Mouse (Mus musculus) MEL (cell line): ENCODE measurements around the gene Itpr2. TPM values are rescaled to one million over a fixed set of nuclear protein-coding genes. Genes with fewer than 3 reads are reported as not detected.

ENCODE experiments used
- DNase-seq: peaks from one replicate; pipeline ENCODE4 v3.0.0; 2011; ENCODE audit warnings: low read depth, low spot score
- H3K27ac ChIP-seq: 2 replicates; pipeline ENCODE4 v1.5.1; 2012; ENCODE audit warnings: low read depth, mild to moderate bottlenecking, control low read depth, low read length, moderate library complexity; ENCODE audit not compliant: control insufficient read depth
- H3K27me3 ChIP-seq, 2 experiments: fragments of 150-350 bp in 1 of 2; sonication (generic) in 1 of 2; 2 replicates each; pipeline ENCODE4 v1.6.1; 2012; ENCODE audit warnings: low read length in 2 of 2, mild to moderate bottlenecking in 2 of 2, improper control_type of control experiment in 1 of 2, moderate library complexity in 1 of 2; ENCODE audit not compliant: insufficient read depth in 2 of 2, control insufficient read depth in 1 of 2
- H3K36me3 ChIP-seq, 2 experiments: 2 replicates each; pipeline ENCODE4 v1.6.1; 2012 to 2014; ENCODE audit warnings: low read length in 2 of 2, improper control_type of control experiment in 1 of 2, inconsistent platforms in 1 of 2, mild to moderate bottlenecking in 1 of 2; ENCODE audit not compliant: insufficient read depth in 2 of 2, control insufficient read depth in 1 of 2
- H3K4me1 ChIP-seq, 2 experiments: fragments of 150-350 bp in 1 of 2; sonication (generic) in 1 of 2; 2 replicates each; pipeline ENCODE4 v1.6.1; 2012; ENCODE audit warnings: low read length in 2 of 2, improper control_type of control experiment in 1 of 2, mild to moderate bottlenecking in 1 of 2; ENCODE audit not compliant: insufficient read depth in 2 of 2, control insufficient read depth in 1 of 2
- H3K4me3 ChIP-seq, 2 experiments: fragments of 150-350 bp in 1 of 2; sonication (generic) in 1 of 2; 2 replicates each; pipeline ENCODE4 v1.5.1; 2012; ENCODE audit warnings: low read depth in 2 of 2, low read length in 2 of 2, mild to moderate bottlenecking in 2 of 2, moderate library complexity in 2 of 2, control low read depth in 1 of 2, improper control_type of control experiment in 1 of 2; ENCODE audit not compliant: control insufficient read depth in 1 of 2, insufficient read depth in 1 of 2
- H3K79me2 ChIP-seq: 2 replicates; pipeline ENCODE4 v1.6.1; 2012; ENCODE audit warnings: mild to moderate bottlenecking, low read length, moderate library complexity; ENCODE audit not compliant: control insufficient read depth, poor library complexity, insufficient read depth
- H3K9ac ChIP-seq: 2 replicates; pipeline ENCODE4 v1.6.1; 2012; ENCODE audit warnings: low read depth, mild to moderate bottlenecking, control low read depth, low read length, moderate library complexity; ENCODE audit not compliant: control insufficient read depth, poor library complexity, severe bottlenecking
- H3K9me3 ChIP-seq: fragments of 150-350 bp; sonication (generic); replicated peaks from 2 replicates; pipeline ENCODE4 v1.6.1; 2012; ENCODE audit warnings: mild to moderate bottlenecking, low read length, improper control_type of control experiment, moderate library complexity; ENCODE audit not compliant: insufficient read depth
- BHLHE40 ChIP-seq: IDR thresholded peaks from 2 replicates; pipeline ENCODE4 v1.6.1; 2012; ENCODE audit warnings: low read depth, mild to moderate bottlenecking, inconsistent platforms, low read length, improper control_type of control experiment, borderline replicate concordance
- CHD1 ChIP-seq: IDR thresholded peaks from 2 replicates; pipeline ENCODE4 v1.6.1; 2012; ENCODE audit warnings: low read depth, mild to moderate bottlenecking, inconsistent platforms, low read length, improper control_type of control experiment
- ELF1 ChIP-seq: IDR thresholded peaks from 2 replicates; pipeline ENCODE4 v1.6.1; 2014; ENCODE audit warnings: low read depth, mild to moderate bottlenecking, inconsistent platforms, low read length, improper control_type of control experiment, moderate library complexity
- ETS1 ChIP-seq: IDR thresholded peaks from 2 replicates; pipeline ENCODE4 v1.6.1; 2012; ENCODE audit warnings: low read depth, mild to moderate bottlenecking, inconsistent platforms, low read length, improper control_type of control experiment, moderate library complexity
- GABPA ChIP-seq: IDR thresholded peaks from 2 replicates; pipeline ENCODE4 v1.6.1; 2012; ENCODE audit warnings: low read depth, mild to moderate bottlenecking, inconsistent platforms, low read length, improper control_type of control experiment, moderate library complexity
- HCFC1 ChIP-seq: IDR thresholded peaks from 2 replicates; pipeline ENCODE4 v1.6.1; 2012; ENCODE audit warnings: low read depth, mild to moderate bottlenecking, inconsistent platforms, low read length, improper control_type of control experiment, moderate library complexity
- KAT2A ChIP-seq: conservative IDR thresholded peaks from 2 replicates; pipeline ENCODE4 v1.6.1; 2012; ENCODE audit warnings: low read depth, low read length, improper control_type of control experiment, inconsistent platforms
- MAFK ChIP-seq: IDR thresholded peaks from 2 replicates; pipeline ENCODE4 v1.6.1; 2011; ENCODE audit warnings: low read depth, mild to moderate bottlenecking, low read length, improper control_type of control experiment, borderline replicate concordance
- MAX ChIP-seq: IDR thresholded peaks from 2 replicates; pipeline ENCODE4 v1.6.1; 2011; ENCODE audit warnings: low read length, improper control_type of control experiment
- MAZ ChIP-seq: IDR thresholded peaks from 2 replicates; pipeline ENCODE4 v1.6.1; 2012; ENCODE audit warnings: low read depth, mild to moderate bottlenecking, inconsistent platforms, low read length, improper control_type of control experiment
- MEF2A ChIP-seq: IDR thresholded peaks from 2 replicates; pipeline ENCODE4 v1.6.1; 2014; ENCODE audit warnings: low read depth, mild to moderate bottlenecking, inconsistent platforms, low read length, improper control_type of control experiment; ENCODE audit not compliant: poor library complexity, insufficient replicate concordance, severe bottlenecking; ENCODE audit errors: extremely low read depth
- NELFE ChIP-seq: IDR thresholded peaks from 2 replicates; pipeline ENCODE4 v1.6.1; 2011; ENCODE audit warnings: low read depth, low read length, improper control_type of control experiment
- POLR2AphosphoS2 ChIP-seq: IDR thresholded peaks from 2 replicates; pipeline ENCODE4 v1.6.1; 2011; ENCODE audit warnings: low read length, improper control_type of control experiment
- RCOR1 ChIP-seq: IDR thresholded peaks from 2 replicates; pipeline ENCODE4 v1.6.1; 2012; ENCODE audit warnings: low read depth, mild to moderate bottlenecking, inconsistent platforms, low read length, improper control_type of control experiment
- SMC3 ChIP-seq: IDR thresholded peaks from 2 replicates; pipeline ENCODE4 v1.6.1; 2011; ENCODE audit warnings: low read depth, low read length, improper control_type of control experiment
- TAL1 ChIP-seq: IDR thresholded peaks from 2 replicates; pipeline ENCODE4 v1.6.1; 2012; ENCODE audit warnings: mild to moderate bottlenecking, inconsistent platforms, low read length, moderate library complexity, mixed read lengths
- TBP ChIP-seq: IDR thresholded peaks from 2 replicates; pipeline ENCODE4 v1.8.0; 2011; ENCODE audit warnings: low read depth, low read length, improper control_type of control experiment
- TCF12 ChIP-seq: IDR thresholded peaks from 2 replicates; pipeline ENCODE4 v1.6.1; 2014; ENCODE audit warnings: low read depth, mild to moderate bottlenecking, inconsistent platforms, low read length, improper control_type of control experiment, moderate library complexity
- UBTF ChIP-seq: IDR thresholded peaks from 2 replicates; pipeline ENCODE4 v1.6.1; 2012; ENCODE audit warnings: low read depth, mild to moderate bottlenecking, inconsistent platforms, low read length, improper control_type of control experiment, moderate library complexity, borderline replicate concordance; ENCODE audit not compliant: insufficient read depth
- USF1 ChIP-seq: IDR thresholded peaks from 2 replicates; pipeline ENCODE4 v1.6.1; 2014; ENCODE audit warnings: low read depth, mild to moderate bottlenecking, inconsistent platforms, low read length, improper control_type of control experiment, moderate library complexity
- USF2 ChIP-seq, 2 experiments: IDR thresholded peaks; 2 replicates each; pipeline ENCODE4 v1.6.1; 2011 to 2012; ENCODE audit warnings: improper control_type of control experiment in 2 of 2, low read length in 2 of 2, borderline replicate concordance in 1 of 2, inconsistent platforms in 1 of 2, low read depth in 1 of 2, mild to moderate bottlenecking in 1 of 2; ENCODE audit not compliant: insufficient read depth in 1 of 2
- ZC3H11A ChIP-seq: IDR thresholded peaks from 2 replicates; pipeline ENCODE4 v1.6.1; 2012; ENCODE audit warnings: low read depth, mild to moderate bottlenecking, inconsistent platforms, low read length, improper control_type of control experiment
- ZKSCAN1 ChIP-seq: IDR thresholded peaks from 2 replicates; pipeline ENCODE4 v1.6.1; 2012; ENCODE audit warnings: low read depth, mild to moderate bottlenecking, inconsistent platforms, low read length, improper control_type of control experiment, moderate library complexity
- polyA plus RNA-seq, 2 experiments: library from polyadenylated mRNA; stranded (reverse) in 1 of 2; unstranded in 1 of 2; fragments of >175 nt in 1 of 2; fragments of >200 nt in 1 of 2; gene quantifications; 2 replicates each; pipeline versions ENCODE4 v1.2.1 to v1.2.4; 2012; ENCODE audit warnings: low replicate concordance in 2 of 2, low read depth in 1 of 2; ENCODE audit not compliant: insufficient read length in 2 of 2, insufficient read depth in 1 of 2, missing spikeins in 1 of 2
- total RNA-seq: library from RNA; depleted of rRNA; stranded (reverse); fragments of 300-350 nt; gene quantifications from 2 replicates; pipeline ENCODE4 v1.2.3, GENCODE M21; 2012

Itpr2 gene
- total and polyA plus RNA-seq, 3 experiments: 1.5 to 3.0 TPM; not detected in 1

DNA sequence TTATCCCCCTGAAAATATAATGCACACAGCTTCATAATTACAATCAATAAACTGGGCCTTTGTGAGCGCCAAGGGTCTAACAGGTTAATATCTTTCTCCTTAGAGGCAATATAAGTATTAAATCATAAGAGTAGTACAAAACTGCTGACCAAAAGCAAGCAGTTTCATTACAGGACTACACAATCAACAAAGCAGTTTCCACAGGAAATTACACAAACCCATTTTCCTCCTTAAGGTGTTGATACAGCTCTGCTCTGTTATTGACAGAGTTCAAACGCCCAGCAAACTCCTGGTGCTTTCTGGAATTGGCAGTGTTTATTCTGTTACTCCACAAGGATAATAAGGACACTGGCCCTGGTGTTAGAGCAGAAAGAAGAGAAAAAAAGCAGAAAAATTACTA is 48.4 kb upstream of the Itpr2 start:
- H3K9me3 ChIP-seq: no peaks in the 10 kb centered on the region
- no peak overlapping the region for H3K27ac ChIP-seq
- DNase-seq: no peak
- TF ChIP-seq MEF2A (no peak), MAZ (no peak), RCOR1 (no peak), SMC3 (no peak), TAL1 (no peak), MAFK (no peak)
- H3K4me1 ChIP-seq: peaks cover 0 to 3% of the 10 kb centered on the region in 2 experiments; a peak in 2 of 4 replicates
- peaks cover 10 to 16% of the 10 kb centered on the region in 2 experiments for H3K36me3 ChIP-seq
- H3K4me3 ChIP-seq: no peak overlapping the region
- no peaks in the 10 kb centered on the region for H3K79me2 ChIP-seq
- no peaks in the 10 kb centered on the region for H3K27me3 ChIP-seq
- no peak overlapping the region for H3K9ac ChIP-seq

DNA sequence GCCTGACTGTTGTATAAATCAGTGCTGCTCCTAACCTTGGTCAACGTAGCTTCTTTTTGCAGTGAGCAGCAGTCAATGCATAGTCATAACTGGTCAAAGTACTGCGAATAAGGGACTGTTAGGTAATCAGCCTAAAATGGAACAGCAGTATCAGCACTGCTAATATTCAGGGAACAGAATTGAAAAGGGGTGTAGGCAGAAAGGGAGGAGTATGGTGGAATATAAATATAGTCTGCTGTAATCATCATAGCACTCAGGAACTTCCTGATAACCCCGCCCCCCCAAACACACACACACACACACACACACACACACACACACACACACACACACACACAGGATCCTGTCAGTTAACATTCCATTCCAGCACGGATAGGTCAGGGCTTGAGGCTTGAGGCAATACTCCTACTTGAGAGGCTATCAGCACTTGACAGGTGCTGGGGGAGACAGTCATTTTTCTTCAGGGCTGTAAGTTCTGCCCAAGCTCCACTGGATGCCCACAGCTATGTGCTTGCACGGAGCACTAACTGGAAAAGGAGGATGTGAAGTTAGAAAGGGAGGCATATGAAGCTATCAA is 43.4 kb upstream of the Itpr2 start:
- Histone ChIP-seq H3K36me3 (peaks cover 2 to 10% of the 10 kb centered on the region in 2 experiments), H3K27me3 (no peaks in the 10 kb centered on the region; a peak in 1 of 4 replicates), H3K27ac (no peak overlapping the region), H3K79me2 (no peaks in the 10 kb centered on the region), H3K9me3 (no peaks in the 10 kb centered on the region), H3K9ac (no peak overlapping the region)
- DNase-seq: no peak
- TF ChIP-seq HCFC1: no peak
- no peak for TF ChIP-seq BHLHE40
- TF ChIP-seq MAZ: no peak
- TF ChIP-seq ELF1: no peak
- no peak for TF ChIP-seq KAT2A
- no peak for TF ChIP-seq CHD1
- no peak for TF ChIP-seq MEF2A
- TF ChIP-seq USF1: no peak
- TF ChIP-seq ZC3H11A: no peak
- no peak for TF ChIP-seq ZKSCAN1
- TF ChIP-seq POLR2AphosphoS2: no peak
- no peak for TF ChIP-seq ETS1
- TF ChIP-seq TBP: no peak
- no peak for TF ChIP-seq USF2 (IDR thresholded peaks at IDR 0.05; ENCODE audit: borderline replicate concordance in 1 of 2, insufficient read depth in 1 of 2, low read depth in 1 of 2, low read length in 2 of 2)
- no peak for TF ChIP-seq GABPA
- TF ChIP-seq UBTF: no peak
- TF ChIP-seq MAX: no peak
- no peak for TF ChIP-seq MAFK
- no peak for TF ChIP-seq TCF12
- no peak for TF ChIP-seq NELFE
- TF ChIP-seq, all 39 proteins: peak for 0
- Histone ChIP-seq H3K4me1 (peaks cover 0 to 3% of the 10 kb centered on the region in 2 experiments; a peak in 2 of 4 replicates), H3K4me3 (no peak overlapping the region)
